Mouse (Mus musculus): ENCODE data around the gene Vat1l.

- TF ChIP-seq CTCF (IDR thresholded peaks at IDR 0.05; ENCODE audit: borderline replicate concordance, extremely low read depth, insufficient read depth, insufficient read length) (no peak), POLR2A (IDR thresholded peaks at IDR 0.05; ENCODE audit: borderline replicate concordance, extremely low read depth, insufficient read depth, insufficient read length, poor library complexity, severe bottlenecking) (no peak)
Measured at GRCm38 (mm10) chr8:114346045-114346444, 140.6 kb downstream of the Vat1l start.

All from brain, embryonic 14.5 days (tissue).